Mouse (Mus musculus) embryonic facial prominence, embryonic 15.5 days (tissue): Measurements from ENCODE around the gene Med13l. TPM values are rescaled to one million over a fixed set of nuclear protein-coding genes. Genes with fewer than 3 reads are reported as not detected.

Experiments used
- ATAC-seq: fragments of 200-750 bp; cut with Nextera tagmentation; 2 replicates; pipeline ENCODE4 v1.8.0; 2017; ENCODE audit warnings: low read depth, moderate TSS enrichment; ENCODE audit not compliant: insufficient number of reproducible peaks, low FRiP score, low TSS enrichment
- H3K27ac ChIP-seq: fragments of 300-500 bp; sonication (generic); replicated peaks from 2 replicates; pipeline ENCODE4 v1.5.1; 2015; ENCODE audit warnings: mild to moderate bottlenecking, inconsistent platforms
- H3K27me3 ChIP-seq: fragments of 300-500 bp; sonication (generic); 2 replicates; pipeline ENCODE4 v1.6.1; 2015; ENCODE audit warnings: inconsistent platforms
- H3K36me3 ChIP-seq: fragments of 300-500 bp; sonication (generic); 2 replicates; pipeline ENCODE4 v1.6.1; 2015; ENCODE audit warnings: mild to moderate bottlenecking, inconsistent platforms
- H3K4me1 ChIP-seq: fragments of 300-500 bp; sonication (generic); 2 replicates; pipeline ENCODE4 v1.6.1; 2015; ENCODE audit warnings: inconsistent platforms
- H3K4me2 ChIP-seq: fragments of 300-500 bp; sonication (generic); replicated peaks from 2 replicates; pipeline ENCODE4 v1.6.1; 2015; ENCODE audit warnings: mild to moderate bottlenecking, inconsistent platforms
- H3K4me3 ChIP-seq: fragments of 300-500 bp; sonication (generic); replicated peaks from 2 replicates; pipeline ENCODE4 v1.5.1; 2015; ENCODE audit warnings: mild to moderate bottlenecking, inconsistent platforms
- H3K9ac ChIP-seq: fragments of 300-500 bp; sonication (generic); 2 replicates; pipeline ENCODE4 v1.6.1; 2015; ENCODE audit warnings: inconsistent platforms
- H3K9me3 ChIP-seq: fragments of 300-500 bp; sonication (generic); replicated peaks from 2 replicates; pipeline ENCODE4 v1.6.1; 2016; ENCODE audit warnings: inconsistent platforms
- WGBS: fragments of 180-500 bp; shearing (Covaris S2); methylation state at CpG from one replicate; pipeline ENCODE4 v1.1.7; 2015; 5-methylcytosine and 5-hydroxymethylcytosine counted together
- polyA plus RNA-seq: library from polyadenylated mRNA; unstranded; fragments of >200 nt; fragmentation: Nextera tagmentation; extraction: Ambion mirVana; gene quantifications from 2 replicates; pipeline ENCODE4 v1.2.1, GENCODE M21; 2015

Gene Med13l
- polyA plus RNA-seq, 1 experiment from 2014 or later = 14.8 TPM

DNA sequence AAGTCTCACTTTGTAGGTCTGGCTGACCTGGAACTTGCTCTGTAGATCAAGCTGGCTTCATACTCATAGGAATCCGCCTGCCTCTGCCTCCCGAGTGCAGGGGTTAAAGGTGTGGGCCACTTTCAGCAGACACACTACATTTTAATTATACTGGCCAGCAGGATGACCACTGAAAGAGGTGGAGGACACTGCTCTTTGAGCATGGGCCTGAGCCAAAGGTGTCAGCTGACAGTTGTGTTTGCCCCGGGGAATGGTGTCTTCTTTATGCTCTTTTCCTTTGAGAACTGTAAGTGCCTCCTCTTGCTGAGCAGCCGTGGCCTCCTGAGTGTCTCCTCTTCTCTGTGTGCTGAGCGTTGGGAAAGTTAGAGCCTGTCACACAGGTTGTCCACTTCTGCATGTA, 35.4 kb downstream of the Med13l start:
- Histone ChIP-seq H3K4me2 (no peak overlapping the region), H3K36me3 (no peaks in the 10 kb centered on the region), H3K9ac (no peak overlapping the region), H3K4me3 (no peak overlapping the region), H3K27ac (no peak overlapping the region), H3K27me3 (no peaks in the 10 kb centered on the region), H3K9me3 (no peaks in the 10 kb centered on the region), H3K4me1 (peaks cover 53% of the 10 kb centered on the region)
- ATAC-seq = no peak
- WGBS = 77% methylated on average over 5 of the region's 5 CpGs

DNA sequence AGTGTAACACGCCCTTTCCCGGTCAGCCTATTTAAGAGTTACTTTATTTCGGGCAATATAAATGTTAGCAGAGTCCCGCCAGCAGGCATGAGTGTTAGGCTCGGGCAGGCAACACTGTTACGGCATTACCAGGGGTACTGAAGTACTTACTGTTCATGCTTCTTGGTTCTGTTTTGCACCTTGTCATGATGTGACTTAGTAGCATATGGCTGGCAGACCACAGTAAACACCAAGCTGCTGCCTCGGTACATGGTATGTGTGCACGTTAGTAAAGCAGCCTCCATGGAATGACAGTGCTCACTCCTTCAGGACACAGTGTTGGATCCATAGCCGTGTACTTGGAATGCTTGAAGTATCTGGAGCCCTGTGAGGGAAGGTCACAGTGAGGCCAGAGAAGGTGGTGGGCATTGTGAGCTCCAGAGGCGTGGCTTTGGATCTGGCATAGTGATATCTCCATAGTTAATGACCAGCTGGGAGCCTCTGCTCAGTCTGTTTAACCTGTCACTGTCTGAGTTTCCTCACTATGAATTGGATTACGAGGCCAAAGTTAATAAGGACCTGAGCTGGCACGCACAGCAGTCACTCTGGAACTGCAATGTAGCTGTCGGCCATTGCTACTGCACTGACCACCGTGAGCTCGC, 36.1 kb downstream of the Med13l start:
- no peaks in the 10 kb centered on the region for H3K36me3 ChIP-seq

GRCm38 (mm10) chr5:118598601-118599000, 38.1 kb downstream of the Med13l start:
- no peak overlapping the region for H3K4me2 ChIP-seq

More for the DNA sequence above, 36.1 kb downstream of the Med13l start:
- Histone ChIP-seq H3K4me1 (peaks cover 49% of the 10 kb centered on the region), H3K9me3 (no peaks in the 10 kb centered on the region), H3K9ac (no peak overlapping the region), H3K27ac (no peak overlapping the region), H3K27me3 (no peaks in the 10 kb centered on the region), H3K4me2 (no peak overlapping the region), H3K4me3 (no peak overlapping the region)
- ATAC-seq = no peak
- 79% methylated on average over 15 of the region's 15 CpGs for WGBS

DNA sequence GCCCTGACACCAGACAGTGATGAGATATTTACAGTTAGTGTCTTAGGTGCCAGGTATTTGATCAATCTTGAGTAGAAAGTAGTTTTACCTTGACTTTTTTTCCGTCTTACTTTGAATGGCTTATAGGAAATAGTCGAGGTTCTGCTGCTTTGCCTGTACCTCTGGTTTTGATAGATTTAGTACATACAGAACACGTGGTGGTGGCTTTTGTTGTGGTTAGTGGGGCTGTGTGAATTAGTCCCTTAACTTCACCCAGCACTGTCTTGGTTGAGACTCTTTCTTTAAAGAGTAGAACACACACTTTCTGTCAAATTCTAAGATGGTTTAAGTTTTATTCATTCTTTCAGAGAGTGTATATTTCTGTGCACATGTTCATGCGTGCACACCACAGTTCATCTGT, 41.0 kb downstream of the Med13l start:
- Histone ChIP-seq H3K4me1 (peaks cover 47% of the 10 kb centered on the region), H3K4me3 (no peak overlapping the region), H3K9me3 (no peaks in the 10 kb centered on the region), H3K36me3 (no peaks in the 10 kb centered on the region), H3K9ac (no peak overlapping the region), H3K27me3 (no peaks in the 10 kb centered on the region), H3K4me2 (no peak overlapping the region), H3K27ac (no peak overlapping the region)
- WGBS = 52% methylated on average over 4 of the region's 4 CpGs
- ATAC-seq = no peak

More at GRCm38 (mm10) chr5:118598601-118599000, 38.1 kb downstream of the Med13l start:
- Histone ChIP-seq H3K9ac (no peak overlapping the region), H3K27ac (no peak overlapping the region), H3K36me3 (no peaks in the 10 kb centered on the region), H3K9me3 (no peaks in the 10 kb centered on the region), H3K4me3 (no peak overlapping the region), H3K4me1 (peaks cover 47% of the 10 kb centered on the region), H3K27me3 (no peaks in the 10 kb centered on the region)
- no peak for ATAC-seq
- WGBS = 81% methylated on average over 6 of the region's 6 CpGs

GRCm38 (mm10) chr5:118602706-118603105, 42.2 kb downstream of the Med13l start:
- H3K9me3 ChIP-seq = no peaks in the 10 kb centered on the region
- WGBS = 64% methylated on average over 7 of the region's 7 CpGs
- H3K4me1 ChIP-seq = peaks cover 46% of the 10 kb centered on the region
- H3K36me3 ChIP-seq = no peaks in the 10 kb centered on the region
- no peak overlapping the region for H3K27ac ChIP-seq
- no peak overlapping the region for H3K4me2 ChIP-seq
- no peaks in the 10 kb centered on the region for H3K27me3 ChIP-seq
- ATAC-seq = no peak
- H3K9ac ChIP-seq = no peak overlapping the region
- no peak overlapping the region for H3K4me3 ChIP-seq

- no peak overlapping the region for H3K4me2 ChIP-seq
- H3K9ac ChIP-seq = no peak overlapping the region
- no peak overlapping the region for H3K27ac ChIP-seq
- H3K27me3 ChIP-seq = no peaks in the 10 kb centered on the region
- WGBS = 75% methylated on average over 11 of the region's 11 CpGs
- H3K4me1 ChIP-seq = peaks cover 39% of the 10 kb centered on the region
- ATAC-seq = no peak
- no peaks in the 10 kb centered on the region for H3K9me3 ChIP-seq
- no peak overlapping the region for H3K4me3 ChIP-seq
- H3K36me3 ChIP-seq = no peaks in the 10 kb centered on the region
Observed at GRCm38 (mm10) chr5:118605424-118606067, 45.1 kb downstream of the Med13l start.

DNA sequence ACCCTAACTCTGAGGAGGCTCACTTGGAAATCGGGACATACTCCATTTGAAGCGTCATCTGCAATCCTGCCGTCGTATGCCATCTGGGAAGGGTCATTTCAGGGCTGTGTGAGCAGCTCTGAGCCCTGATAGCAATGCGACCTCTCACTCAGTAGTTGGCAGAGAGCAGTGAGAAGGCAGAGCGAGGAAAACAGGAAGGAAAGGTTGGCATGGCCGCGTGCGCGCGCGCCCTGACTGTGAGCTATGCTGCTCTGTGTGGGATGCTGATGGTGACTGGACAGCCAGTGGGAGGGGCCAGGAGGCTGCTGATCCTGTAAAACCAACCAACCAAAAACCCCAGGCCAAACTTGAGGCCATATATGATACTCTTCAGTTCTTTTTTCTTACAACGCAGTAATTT, 46.2 kb downstream of the Med13l start:
- WGBS = 58% methylated on average over 13 of the region's 13 CpGs
- no peaks in the 10 kb centered on the region for H3K27me3 ChIP-seq
- H3K4me3 ChIP-seq = no peak overlapping the region
- H3K9ac ChIP-seq = no peak overlapping the region
- H3K4me1 ChIP-seq = peaks cover 33% of the 10 kb centered on the region
- H3K36me3 ChIP-seq = no peaks in the 10 kb centered on the region
- no peaks in the 10 kb centered on the region for H3K9me3 ChIP-seq
- ATAC-seq = no peak
- H3K27ac ChIP-seq = no peak overlapping the region
- no peak overlapping the region for H3K4me2 ChIP-seq

DNA sequence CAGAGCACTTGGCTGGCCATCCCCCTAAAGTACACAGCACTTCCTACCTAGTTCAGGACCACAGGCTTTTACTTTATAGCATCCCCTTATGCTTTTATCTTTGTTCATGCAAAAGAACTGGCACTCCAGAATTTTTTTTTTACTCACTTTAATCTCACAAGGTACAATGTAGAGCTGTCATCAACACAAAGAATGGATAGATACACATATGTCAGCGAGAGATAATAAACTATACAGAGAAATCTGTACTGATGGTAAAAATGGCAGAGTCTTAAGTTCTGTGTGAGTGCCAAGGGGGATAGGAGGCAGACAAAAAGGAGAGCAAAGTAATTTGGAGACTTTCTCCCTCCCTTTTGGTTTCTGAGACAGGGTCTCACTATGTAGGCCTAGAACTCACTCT, 47.4 kb downstream of the Med13l start:
- Histone ChIP-seq H3K4me2 (no peak overlapping the region), H3K36me3 (no peaks in the 10 kb centered on the region), H3K4me1 (peaks cover 27% of the 10 kb centered on the region), H3K9ac (no peak overlapping the region), H3K27ac (no peak overlapping the region), H3K27me3 (no peaks in the 10 kb centered on the region), H3K9me3 (no peaks in the 10 kb centered on the region), H3K4me3 (no peak overlapping the region)
- 96% methylated on average over 1 of the region's 1 CpGs for whole genome bisulfite sequencing
- no peak for ATAC-seq

GRCm38 (mm10) chr5:118610468-118610867, 50.0 kb downstream of the Med13l start:
- Histone ChIP-seq H3K9me3 (no peaks in the 10 kb centered on the region), H3K27me3 (no peaks in the 10 kb centered on the region), H3K4me2 (no peak overlapping the region), H3K4me3 (no peak overlapping the region), H3K27ac (no peak overlapping the region), H3K9ac (no peak overlapping the region), H3K4me1 (peaks cover 47% of the 10 kb centered on the region), H3K36me3 (no peaks in the 10 kb centered on the region)
- 70% methylated on average over 5 of the region's 5 CpGs for WGBS
- ATAC-seq = no peak

DNA sequence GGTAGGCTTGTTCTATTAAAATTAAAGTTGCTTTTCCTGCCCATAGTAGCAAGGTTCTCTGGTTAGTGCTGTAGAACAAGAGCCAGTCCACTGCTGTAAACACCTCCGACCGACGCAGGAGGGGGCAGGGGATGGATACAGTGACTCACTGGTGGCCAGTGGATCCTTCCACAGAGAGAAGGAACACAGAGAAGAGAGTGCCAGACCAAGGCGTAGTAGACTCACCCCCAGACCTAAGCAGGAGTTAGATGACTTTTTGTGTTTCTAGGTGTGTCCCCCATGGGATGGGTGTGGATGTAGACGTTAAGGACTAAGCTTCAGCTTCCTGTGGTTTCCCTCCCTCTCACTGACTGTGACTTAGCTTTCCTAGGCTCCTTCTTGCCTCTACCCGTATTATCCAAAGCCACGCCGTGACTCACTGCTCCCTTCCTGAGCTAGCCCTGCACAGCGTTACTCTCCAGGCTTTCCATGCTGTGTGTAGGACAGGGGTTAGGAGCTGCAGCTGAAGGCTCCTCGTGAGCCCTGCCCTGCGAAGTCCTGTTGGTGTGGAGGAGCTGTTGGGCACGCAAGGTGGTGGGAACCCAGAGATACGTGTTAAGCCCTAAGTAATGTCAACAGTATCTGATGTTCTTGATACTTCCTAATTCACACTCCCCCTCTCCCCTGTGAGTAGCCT, 52.6 kb downstream of the Med13l start:
- H3K4me3 ChIP-seq = no peak overlapping the region
- H3K9me3 ChIP-seq = no peaks in the 10 kb centered on the region
- H3K27ac ChIP-seq = no peak overlapping the region
- H3K36me3 ChIP-seq = no peaks in the 10 kb centered on the region
- 73% methylated on average over 13 of the region's 13 CpGs for WGBS
- H3K27me3 ChIP-seq = no peaks in the 10 kb centered on the region
- no peak overlapping the region for H3K9ac ChIP-seq
- no peak for ATAC-seq
- H3K4me1 ChIP-seq = peaks cover 40% of the 10 kb centered on the region
- H3K4me2 ChIP-seq = no peak overlapping the region

- peaks cover 42% of the 10 kb centered on the region for H3K4me1 ChIP-seq
- H3K9ac ChIP-seq = no peak overlapping the region
- H3K27me3 ChIP-seq = no peaks in the 10 kb centered on the region
- H3K9me3 ChIP-seq = no peaks in the 10 kb centered on the region
- H3K36me3 ChIP-seq = no peaks in the 10 kb centered on the region
- H3K4me2 ChIP-seq = no peak overlapping the region
- no peak overlapping the region for H3K4me3 ChIP-seq
- WGBS = 46% methylated on average over 2 of the region's 2 CpGs
- H3K27ac ChIP-seq = no peak overlapping the region
- no peak for ATAC-seq
Observed at GRCm38 (mm10) chr5:118613704-118614103, 53.2 kb downstream of the Med13l start.
